Mouse (Mus musculus) bone marrow, adult 2 months (tissue): Measurements from ENCODE around the gene Ip6k1. TPM values are rescaled to one million over a fixed set of nuclear protein-coding genes. Genes with fewer than 3 reads are reported as not detected.

Source experiments
- H3K27ac ChIP-seq: fragments of 200-500 bp; 2 replicates; pipeline ENCODE4 v1.5.1; 2012; ENCODE audit warnings: low read depth, mild to moderate bottlenecking, control low read depth, inconsistent platforms, low read length; ENCODE audit not compliant: control insufficient read depth, poor library complexity, insufficient read depth
- H3K4me1 ChIP-seq: fragments of 200-500 bp; 2 replicates; pipeline ENCODE4 v1.6.1; 2011; ENCODE audit warnings: low read length; ENCODE audit not compliant: control insufficient read depth, insufficient read depth
- H3K4me3 ChIP-seq: fragments of 200-500 bp; replicated peaks from 2 replicates; pipeline ENCODE3; 2011; ENCODE audit warnings: mild to moderate bottlenecking, low read depth, low read length, control low read depth; ENCODE audit not compliant: control insufficient read depth
- CTCF ChIP-seq: fragments of 200-500 bp; IDR thresholded peaks from 2 replicates; pipeline ENCODE4 v1.5.1; 2011; ENCODE audit warnings: low read length, control low read depth; ENCODE audit not compliant: control insufficient read depth, insufficient read depth
- POLR2A ChIP-seq: fragments of 200-500 bp; IDR thresholded peaks from 2 replicates; pipeline ENCODE4 v1.6.1; 2011; ENCODE audit warnings: low read depth, mild to moderate bottlenecking, control low read depth, low read length, borderline replicate concordance; ENCODE audit not compliant: control insufficient read depth
- whole genome bisulfite sequencing: fragments of 180-500 bp; shearing (Covaris S2); methylation state at CpG from one replicate; pipeline ENCODE4 v1.1.7; 2018; 5-methylcytosine and 5-hydroxymethylcytosine counted together
- polyA plus RNA-seq: library from polyadenylated mRNA; stranded (reverse); fragments of >200 nt; gene quantifications from 2 replicates; pipeline ENCODE4 v1.2.4, GENCODE M21; 2011; ENCODE audit warnings: low replicate concordance; ENCODE audit not compliant: missing spikeins, insufficient read depth, insufficient read length

Gene Ip6k1
- polyA plus RNA-seq, 1 experiment, result 99.5 TPM

DNA sequence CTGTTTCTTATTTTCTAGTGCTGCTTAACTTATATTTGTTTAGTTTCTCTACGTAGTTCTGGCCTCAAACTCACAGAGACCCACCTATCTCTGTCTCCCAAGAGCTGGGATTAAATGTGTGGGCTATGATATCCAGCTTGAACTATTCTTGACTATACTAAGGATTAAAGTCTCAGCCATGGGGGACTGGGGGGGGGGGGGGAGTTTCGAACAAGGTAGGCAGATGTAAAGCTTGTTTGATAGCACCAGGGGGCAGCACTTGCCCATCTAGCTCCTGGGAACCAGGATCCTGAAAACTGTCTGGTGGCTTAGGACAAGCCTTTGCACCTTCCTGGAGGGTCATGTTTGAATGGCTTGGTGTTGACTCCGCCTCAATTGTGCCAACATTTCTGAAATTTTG, 93.2 kb downstream of the Ip6k1 start:
- 3% methylated on average over 3 of the region's 3 CpGs for whole genome bisulfite sequencing
- Histone ChIP-seq H3K27ac (peak overlapping the region; percentile 88; the same call in 1 of the 2 replicates), H3K4me3 (peak overlapping the region; percentile 59), H3K4me1 (no peaks in the 10 kb centered on the region; the same call in 1 of the 2 replicates)
- TF ChIP-seq CTCF (peak; percentile 86), POLR2A (0 out of 2 replicates have a peak, but pooled peaks have one; percentile 19)

DNA sequence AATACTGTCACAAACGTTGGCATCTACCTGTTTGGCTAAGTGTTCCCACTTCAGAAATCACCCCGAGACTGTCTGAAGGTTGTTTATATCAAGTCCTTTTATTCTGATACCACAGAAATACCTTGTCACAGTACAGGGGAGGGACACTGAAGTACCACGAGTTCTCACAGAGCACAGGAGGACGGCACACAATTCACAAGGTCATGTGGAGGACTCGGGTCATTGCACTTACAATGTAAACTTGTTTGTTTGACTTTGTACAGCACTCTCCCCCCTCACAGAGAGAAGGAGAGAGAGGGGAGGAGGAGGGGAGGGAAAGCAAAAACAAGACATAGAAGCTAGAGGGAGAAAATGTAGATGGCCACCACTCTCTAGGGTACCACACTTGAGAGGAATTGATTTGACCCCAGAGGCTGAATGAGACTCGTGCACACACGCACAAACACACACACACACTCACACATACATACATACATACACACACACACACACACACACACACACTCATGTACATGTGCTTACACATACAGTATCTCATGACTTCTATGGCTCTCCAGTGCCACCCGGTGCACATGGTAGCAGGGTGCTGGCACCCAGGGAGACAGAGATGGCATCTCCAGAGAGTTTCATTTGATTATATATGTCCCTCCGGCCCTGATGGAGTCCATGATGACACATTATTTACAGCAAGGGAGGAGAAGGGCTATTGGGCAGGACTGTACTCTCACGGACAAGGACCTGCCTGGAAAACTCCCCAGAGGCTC, 93.8 kb downstream of the Ip6k1 start:
- Histone ChIP-seq H3K4me1 (no peaks in the 10 kb centered on the region; the same call in 1 of the 2 replicates), H3K27ac (peak overlapping the region; percentile 59), H3K4me3 (peak overlapping the region; percentile 72)
- 56% methylated on average over 10 of the region's 10 CpGs for WGBS
- TF ChIP-seq CTCF, result peak; percentile 29; the same call in 1 of the 2 replicates
- no peak for TF ChIP-seq POLR2A

Other genes with a start within 250 kb of the Ip6k1 start
- 97.6 and 118 TPM in 2 replicates for gene Rbm5, start 231.5 kb upstream of the Ip6k1 start, polyA plus RNA-seq
- 78.4 and 110 TPM in 2 replicates for gene Rbm6, start 129.3 kb upstream of the Ip6k1 start, polyA plus RNA-seq
- gene Mon1a, start 114.3 kb upstream of the Ip6k1 start, polyA plus RNA-seq, result 6.3 and 12.9 TPM in 2 replicates
- 0.20 and 0.75 TPM in 2 replicates for gene Mst1r, start 95.6 kb upstream of the Ip6k1 start, polyA plus RNA-seq
- not detected in 2 replicates for gene Actl11, start 74.0 kb upstream of the Ip6k1 start, polyA plus RNA-seq
- 0.87 TPM in 1 of 2 replicates, not detected in the other for gene Camkv, start 66.8 kb upstream of the Ip6k1 start, polyA plus RNA-seq
- gene Traip, start 52.4 kb upstream of the Ip6k1 start, polyA plus RNA-seq, result 27.0 and 30.0 TPM in 2 replicates
- gene Uba7, start 27.0 kb upstream of the Ip6k1 start, polyA plus RNA-seq, result 138 and 310 TPM in 2 replicates
- gene Gm20661, start 19.4 kb upstream of the Ip6k1 start, polyA plus RNA-seq, result 4.7 TPM in 1 of 2 replicates, not detected in the other
- 27.9 and 32.3 TPM in 2 replicates for gene Inka1, start 16.6 kb upstream of the Ip6k1 start, polyA plus RNA-seq
- 10.6 and 23.4 TPM in 2 replicates for gene Cdhr4, start 10.0 kb upstream of the Ip6k1 start, polyA plus RNA-seq
- not detected in 2 replicates for gene Gm20662, start 6.2 kb upstream of the Ip6k1 start, polyA plus RNA-seq
- 9.9 and 17.9 TPM in 2 replicates for gene Gmppb, start 46.7 kb downstream of the Ip6k1 start, polyA plus RNA-seq
- 1.0 and 1.6 TPM in 2 replicates for gene Amigo3, start 50.7 kb downstream of the Ip6k1 start, polyA plus RNA-seq
- gene Mst1, start 77.9 kb downstream of the Ip6k1 start, polyA plus RNA-seq, result 2.0 and 10.1 TPM in 2 replicates
- 296 and 393 TPM in 2 replicates for gene Rnf123, start 80.8 kb downstream of the Ip6k1 start, polyA plus RNA-seq
- gene Apeh, start 92.1 kb downstream of the Ip6k1 start, polyA plus RNA-seq, result 159 and 206 TPM in 2 replicates
- gene Bsn, start 187.9 kb downstream of the Ip6k1 start, polyA plus RNA-seq, result 1.1 and 1.9 TPM in 2 replicates